Mouse (Mus musculus): ENCODE data around the gene Rai2.

The Rai2 gene

DNA sequence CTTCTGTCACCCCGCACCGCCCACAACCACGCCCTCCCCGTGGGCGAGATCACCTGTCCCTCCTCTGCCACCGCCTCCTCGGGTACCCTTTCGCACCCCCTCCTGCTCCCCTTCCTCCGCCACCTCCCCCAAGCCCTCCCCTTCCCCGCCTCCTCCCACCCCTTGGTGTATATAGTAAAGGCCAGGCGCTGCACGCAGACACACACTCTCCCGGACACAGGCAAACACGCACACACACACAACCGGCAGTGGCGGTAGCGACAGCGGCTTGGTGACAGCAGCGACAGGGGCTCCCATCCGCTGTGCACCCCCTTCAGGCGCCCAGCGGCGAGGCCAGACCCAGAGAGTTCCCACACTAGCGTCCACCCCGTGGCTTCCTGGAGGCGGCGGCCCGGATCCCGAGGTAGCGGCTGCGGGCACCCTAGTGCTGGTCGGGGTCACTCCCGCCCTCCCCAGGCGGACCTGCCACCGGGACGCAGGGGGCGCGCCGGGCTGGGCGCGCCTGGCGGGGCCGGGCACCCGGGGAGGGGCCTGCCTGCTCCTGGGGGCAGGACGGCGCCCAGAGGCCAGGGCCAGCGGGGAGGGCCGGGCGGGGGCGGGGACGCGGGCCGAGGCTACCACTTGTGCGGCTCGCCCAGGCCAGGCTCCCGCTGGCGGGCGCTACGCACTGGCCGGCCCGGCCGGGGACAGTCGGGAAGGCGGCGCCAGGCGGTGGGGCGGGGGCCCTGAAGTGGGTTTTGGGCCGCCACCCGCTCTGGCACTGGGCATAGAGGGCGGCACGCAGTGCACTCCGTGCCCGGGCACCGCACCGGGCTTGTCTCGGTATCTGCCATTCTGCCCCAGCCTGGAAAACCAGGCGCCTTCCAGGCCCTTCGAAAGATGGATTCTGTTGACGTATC, at the start of gene Rai2:
Rai2 (plus strand) TSS at position 205 of the 899 bp plus-strand sequence.
- peak in 1 of 2 experiments; percentile 0 for DNase-seq (ENCODE audit: low spot score in 2 of 2)

DNA sequence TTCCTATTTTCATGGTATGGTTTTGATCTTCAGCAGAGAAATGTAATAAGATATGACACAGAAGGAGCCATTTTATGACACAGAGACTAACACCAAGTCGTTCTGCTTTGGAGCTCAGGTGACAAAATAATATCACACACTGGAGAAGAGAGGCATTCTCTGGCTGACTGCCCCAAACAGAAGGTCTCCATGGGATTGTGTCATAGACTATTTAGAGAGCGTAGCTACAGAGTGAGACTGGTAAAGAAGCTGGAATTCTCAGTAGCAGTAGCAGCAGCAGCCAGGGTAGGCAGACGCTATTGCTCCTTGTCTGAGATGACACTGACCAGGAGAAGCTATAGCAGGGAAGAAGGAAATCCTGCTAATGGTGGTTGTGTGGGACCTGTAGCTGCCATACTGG, 27.5 kb upstream of the Rai2 start:
- no peak for DNase-seq (ENCODE audit: low spot score in 2 of 2)

DNA sequence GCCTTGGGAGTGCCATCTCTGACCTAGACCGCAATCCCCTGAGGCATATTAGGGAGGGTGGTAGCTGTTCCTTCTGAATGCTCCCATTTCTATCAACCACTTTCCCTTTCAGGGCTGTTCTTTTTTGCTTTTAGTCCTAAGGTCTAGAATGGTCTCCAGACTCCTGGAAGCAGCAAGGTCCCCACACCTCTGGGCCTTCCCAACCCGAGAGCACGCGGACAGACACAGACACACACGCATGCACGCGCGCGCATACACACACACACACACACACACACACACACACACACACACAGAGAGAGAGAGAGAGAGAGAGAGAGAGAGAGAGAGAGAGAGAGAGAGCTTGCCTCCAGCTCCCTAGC, 385 bp upstream of the Rai2 start:
- DNase-seq (ENCODE audit: low spot score in 2 of 2): no peak

DNA sequence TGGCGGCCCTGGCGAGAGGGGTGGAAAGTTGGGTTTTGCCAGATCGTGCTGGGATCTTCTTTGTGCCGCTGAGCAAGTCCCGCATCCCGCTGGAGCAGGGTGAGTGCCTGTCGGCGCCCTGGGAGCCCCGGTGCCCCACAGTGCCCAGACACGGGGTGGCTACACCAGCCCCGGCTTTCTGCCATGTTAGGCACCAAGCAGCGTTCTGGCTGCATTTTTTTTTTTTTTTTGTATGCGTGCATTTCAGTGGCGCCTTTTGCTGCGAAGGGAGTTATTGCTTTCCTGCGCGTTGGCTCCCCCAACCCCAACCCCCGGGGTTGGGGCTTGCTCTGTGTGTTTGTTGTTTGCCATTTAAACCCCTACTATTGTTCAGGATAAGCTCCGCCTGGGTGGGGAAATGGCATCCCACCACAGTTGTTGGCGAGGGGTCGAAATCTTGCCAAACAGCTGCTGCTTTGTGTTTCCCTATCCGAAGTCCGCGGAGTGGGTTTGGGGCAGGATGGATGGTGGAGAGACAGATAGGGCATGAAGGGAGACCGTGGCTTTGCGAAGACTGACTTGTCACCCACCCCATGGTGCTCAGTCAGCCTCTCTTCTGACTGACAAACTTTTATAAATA, 1.0 kb downstream of the Rai2 start:
- no peak for DNase-seq (ENCODE audit: low spot score in 2 of 2)

DNA sequence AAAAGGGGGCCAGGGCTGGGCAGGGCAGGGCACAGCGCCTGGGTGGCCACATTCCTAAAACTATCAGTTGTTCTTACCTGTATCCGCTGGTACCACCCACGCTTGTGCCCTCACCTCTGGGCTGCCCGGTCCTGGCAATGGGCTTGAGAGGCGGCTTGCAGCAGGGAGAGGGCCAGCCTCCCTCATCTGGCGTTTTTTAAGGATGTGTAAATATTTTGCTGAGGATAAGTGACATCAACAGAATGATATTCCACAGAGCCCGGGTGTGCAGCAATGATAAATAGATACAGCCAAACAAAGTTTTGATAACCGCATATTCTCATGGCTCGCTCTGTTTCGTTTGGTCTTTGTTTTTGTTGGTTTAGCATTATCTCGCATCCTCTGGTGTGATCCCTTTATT, 1.7 kb downstream of the Rai2 start:
- DNase-seq (ENCODE audit: low spot score in 2 of 2): no peak

DNA sequence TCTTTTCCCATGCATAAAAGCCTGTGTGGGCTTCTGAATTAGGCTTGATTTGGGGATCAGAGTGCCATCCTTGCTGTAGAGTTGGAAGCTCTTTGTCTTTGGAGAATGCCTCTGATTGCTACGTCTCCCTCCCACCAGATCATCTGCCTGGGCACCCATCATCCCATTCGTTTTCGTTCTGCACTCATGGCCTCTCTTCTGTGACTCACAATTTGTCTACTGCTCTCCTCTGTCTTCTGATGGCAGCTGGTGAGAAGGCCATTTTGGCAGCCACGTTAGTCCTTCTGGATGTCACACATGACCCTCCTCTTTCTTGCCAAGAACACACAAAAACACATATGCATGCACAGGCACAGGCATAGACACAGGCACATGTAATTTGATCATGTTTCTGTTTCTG, 4.2 kb downstream of the Rai2 start:
- no peak for DNase-seq (ENCODE audit: low spot score in 2 of 2)

DNA sequence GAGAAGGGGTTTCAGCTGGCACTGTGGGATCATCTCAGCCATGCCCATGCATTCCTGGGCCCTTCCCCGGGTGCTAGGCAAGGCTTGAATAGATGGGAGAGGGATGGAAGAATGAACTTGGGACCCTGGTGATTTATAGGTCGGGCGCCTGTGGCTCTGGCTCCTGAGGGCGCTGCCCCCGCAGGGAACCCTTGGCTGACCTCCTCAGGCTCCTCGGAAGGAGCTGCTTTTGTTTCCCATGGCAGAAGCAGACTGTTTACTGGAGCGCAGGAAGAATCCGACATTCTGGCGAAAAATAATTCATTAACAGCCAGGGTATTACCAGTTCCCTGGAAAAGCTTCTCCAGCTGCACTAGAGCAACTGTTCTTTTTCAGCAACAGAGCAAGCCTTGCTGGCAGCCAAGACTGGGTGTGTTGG, 6.5 kb downstream of the Rai2 start:
- no peak for DNase-seq (ENCODE audit: low spot score in 2 of 2)

DNA sequence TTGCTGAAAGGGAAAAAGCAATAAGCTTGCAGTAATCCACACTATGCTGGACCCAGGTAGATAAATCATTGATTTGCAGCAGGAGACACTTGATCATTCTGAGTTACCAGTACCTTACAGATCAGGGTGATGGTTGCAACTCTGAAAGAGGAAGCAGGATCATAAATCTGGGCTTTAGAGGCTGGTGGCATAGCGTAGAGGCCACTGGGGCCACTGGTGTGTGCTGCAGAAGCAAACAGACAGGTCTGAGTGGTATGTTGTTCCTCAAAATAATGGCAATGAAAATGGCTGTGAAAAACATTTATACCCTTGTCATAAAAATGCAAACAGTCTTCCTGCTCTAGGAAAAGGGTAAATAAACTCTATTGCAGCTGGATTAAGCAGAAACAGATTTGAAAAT, 9.4 kb downstream of the Rai2 start:
- DNase-seq (ENCODE audit: low spot score in 2 of 2): no peak

DNA sequence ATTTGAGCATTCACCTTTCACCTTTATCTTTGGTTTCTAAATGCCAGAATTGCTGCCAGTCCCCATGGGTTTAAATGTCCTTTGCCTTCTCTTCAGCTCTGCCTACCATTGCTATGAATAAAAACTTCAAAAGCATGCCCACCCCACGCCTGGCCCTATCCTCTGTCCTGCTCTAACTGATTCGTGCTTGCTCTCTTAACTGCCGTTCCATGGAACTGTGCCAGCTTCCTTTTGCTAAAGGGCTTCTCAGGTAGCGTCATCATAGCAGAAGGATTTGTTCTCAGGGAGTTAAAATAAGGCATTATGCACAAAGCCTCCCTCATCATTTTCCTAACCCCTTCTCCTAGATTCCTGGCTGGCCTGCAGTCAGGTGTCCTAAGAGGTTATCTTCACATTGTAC, 11.6 kb downstream of the Rai2 start:
- DNase-seq (ENCODE audit: low spot score in 2 of 2): no peak

DNA sequence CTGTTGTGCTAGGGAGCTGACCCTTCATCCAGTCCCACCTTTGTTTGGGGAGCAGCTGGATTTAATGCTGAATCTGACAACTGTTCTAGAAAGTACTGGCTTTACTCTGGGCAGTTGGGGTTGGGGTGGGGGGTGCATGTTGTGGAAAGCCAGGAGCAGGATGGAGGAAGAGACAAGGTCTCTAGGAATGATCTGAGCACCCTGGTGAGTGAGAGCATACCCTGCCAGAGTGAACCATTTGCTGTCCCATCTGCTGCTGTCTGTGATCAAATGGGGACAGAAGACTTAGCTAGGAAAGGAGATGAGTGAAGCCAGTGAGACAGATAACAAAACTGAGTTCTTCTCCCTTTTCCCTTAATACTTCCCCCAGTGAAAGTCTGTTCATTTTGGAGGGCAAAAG, 13.2 kb downstream of the Rai2 start:
- DNase-seq (ENCODE audit: low spot score in 2 of 2): no peak

DNA sequence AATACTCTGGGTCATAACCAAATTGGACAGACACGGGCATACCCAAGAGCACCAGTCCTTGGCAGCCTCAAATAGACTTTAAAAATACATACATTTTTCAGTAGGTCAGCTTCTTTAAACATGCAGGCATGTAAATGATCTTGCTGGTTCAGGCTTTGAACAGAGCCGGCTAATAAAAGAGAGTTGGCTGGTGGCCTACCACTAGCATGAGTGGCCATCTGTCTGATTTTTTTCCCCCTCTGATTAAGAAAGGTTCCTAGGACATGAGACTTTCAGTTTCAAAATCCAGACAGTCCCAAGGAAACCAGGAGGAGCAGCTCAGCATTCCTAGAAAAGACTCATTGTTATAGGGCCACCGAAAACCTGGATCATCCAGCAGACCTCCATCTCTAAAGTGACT, 15.0 kb downstream of the Rai2 start:
- DNase-seq (ENCODE audit: low spot score in 2 of 2): no peak

DNA sequence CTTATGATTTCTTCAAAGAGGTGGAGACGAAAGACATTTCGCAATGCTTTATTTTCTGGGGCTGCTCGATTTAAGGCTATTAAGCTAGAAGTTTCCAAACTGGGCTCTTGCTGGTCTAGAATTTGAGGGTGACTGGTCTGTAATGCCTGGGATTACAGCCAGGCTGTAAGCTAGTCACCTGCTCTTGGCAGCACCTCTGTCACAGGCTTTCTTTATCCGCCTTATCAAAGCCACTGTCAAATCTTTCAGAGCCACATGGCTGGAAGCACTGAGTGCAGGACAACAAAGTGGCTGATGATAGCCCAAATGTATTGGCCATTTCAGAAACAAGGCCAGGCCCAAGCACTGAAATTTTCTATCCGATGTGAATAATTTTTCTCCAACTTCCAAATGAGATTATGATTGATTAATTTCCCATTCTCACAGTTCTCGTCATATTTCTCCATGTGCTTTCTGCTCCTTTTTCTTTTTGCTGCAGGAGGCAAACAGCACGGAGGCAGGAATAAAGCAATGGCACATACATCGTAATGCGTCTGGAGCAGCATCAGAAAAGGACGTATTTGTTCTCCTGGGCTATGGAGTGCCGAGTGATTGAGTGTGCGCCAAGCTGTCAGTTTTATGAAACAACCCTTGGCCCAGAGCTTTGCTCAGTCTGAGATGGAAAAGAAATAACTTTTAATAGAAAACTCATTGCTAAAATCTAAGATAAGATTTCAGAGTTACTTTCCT, 16.9 kb downstream of the Rai2 start:
- no peak for DNase-seq (ENCODE audit: low spot score in 2 of 2)

DNA sequence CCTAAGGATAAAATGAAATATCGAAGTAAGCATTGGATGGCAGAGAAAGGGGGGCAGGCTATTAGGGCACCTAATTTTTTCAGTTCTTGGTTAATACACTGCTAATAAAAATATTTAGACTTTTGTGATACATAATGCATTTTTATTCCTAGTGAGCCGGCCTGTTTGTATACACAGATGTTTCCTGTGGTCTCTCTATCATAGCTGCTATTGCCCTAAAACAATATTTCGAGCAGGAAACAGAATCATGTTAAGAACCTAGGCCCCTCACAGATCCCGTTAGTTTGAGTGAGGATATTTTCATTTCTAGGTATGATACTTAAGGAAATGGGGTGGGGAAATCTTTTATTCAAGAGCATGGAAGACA, 17.4 kb downstream of the Rai2 start:
- no peak for DNase-seq (ENCODE audit: low spot score in 2 of 2)

DNA sequence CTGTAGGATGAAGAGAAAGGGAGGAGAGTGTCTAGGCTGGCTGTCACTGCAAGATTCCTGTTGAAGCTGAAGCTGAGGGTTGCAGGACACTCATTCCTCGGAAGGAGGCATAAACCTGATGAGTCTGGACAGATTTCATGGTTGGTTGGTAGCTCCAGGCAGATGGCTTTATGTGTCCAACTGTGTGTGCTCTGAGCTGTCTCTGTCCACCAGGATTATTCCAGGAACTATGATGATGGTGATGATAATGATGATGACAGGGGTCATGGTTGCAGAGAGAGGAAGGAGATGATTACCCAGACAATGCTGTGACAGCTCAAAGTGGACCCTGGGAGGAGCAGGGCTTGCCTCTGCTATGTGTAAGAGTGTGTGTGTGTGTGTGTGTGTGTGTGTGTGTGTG, 22.5 kb downstream of the Rai2 start:
- DNase-seq (ENCODE audit: low spot score in 2 of 2): no peak

DNA sequence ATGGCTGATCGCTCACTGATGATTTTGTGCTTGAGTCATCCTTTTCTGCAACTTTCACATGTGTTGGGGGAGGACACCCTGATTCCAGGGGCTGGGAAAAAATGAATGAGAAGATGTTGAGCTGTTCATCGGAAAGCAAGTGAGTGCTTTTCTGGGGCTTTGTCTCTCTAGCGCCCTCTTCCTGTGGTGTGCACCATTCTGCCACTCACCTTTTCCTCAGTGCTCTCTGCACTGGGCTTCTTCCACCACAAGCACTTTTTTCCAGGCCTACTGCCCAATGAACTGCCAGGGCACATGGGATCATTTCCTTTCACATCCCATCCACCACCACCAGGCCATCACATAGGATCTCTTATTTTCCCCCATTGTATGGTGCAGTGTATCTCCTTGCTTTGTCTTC, 26.2 kb downstream of the Rai2 start:
- no peak for DNase-seq (ENCODE audit: low spot score in 2 of 2)

DNA sequence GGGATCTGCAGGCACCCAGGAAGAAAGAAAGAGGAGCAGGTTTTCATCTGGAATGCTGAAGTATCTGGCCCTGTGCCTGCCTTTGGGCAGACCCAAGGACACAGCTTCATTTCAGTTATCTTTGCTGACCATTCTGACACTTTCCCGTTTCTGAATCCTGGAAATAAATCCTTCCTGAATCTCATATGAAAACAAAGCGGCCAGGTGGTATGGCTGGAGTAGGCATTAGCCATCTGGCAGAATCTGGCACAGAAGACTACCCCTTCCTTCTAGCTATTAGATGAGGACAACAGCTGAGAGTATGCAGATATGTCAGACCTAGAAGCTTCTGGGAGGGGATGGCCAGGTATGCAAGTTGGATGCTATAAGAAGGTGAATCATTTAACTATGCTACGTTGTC, 28.4 kb downstream of the Rai2 start:
- DNase-seq (ENCODE audit: low spot score in 2 of 2): no peak

DNA sequence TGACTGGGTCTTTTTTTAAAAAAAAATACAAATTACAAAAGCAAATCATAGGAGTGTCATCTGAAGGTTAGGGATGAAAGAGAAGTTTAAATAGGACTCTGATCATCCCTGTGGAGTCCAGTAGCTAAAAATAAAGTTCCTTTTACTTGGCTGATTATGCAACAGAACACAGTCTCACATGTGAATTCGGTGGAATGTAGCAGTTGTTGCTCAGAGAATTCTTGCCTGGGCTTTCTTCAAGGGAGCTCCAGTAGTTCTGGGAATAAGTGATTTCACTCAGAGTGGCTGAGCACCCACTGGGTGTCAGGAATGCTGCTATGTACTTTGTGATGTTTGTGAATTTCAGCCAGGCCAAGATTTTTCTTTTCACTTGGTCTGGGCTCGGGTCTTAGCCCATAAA, 30.5 kb downstream of the Rai2 start:
- DNase-seq (ENCODE audit: low spot score in 2 of 2): no peak

DNA sequence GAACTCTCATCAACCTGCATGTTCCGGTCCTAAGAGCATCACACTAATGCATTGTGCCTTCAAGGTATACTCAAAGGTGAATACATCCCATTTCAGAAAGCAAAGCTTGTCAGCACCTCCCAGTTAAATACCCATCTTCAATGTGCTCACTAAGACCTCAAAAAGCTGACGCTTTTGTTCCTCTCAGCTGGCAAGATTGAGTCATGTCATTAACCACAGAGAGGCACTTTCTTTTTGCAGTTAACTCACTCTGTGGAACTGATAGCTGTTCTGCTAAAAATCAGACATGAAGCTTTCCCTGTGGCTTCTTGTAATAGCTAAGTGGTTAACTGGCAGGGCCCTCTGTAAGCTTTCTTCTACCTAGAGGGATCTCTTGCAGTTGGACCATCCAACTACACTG, 36.6 kb downstream of the Rai2 start:
- no peak for DNase-seq (ENCODE audit: low spot score in 2 of 2)

DNA sequence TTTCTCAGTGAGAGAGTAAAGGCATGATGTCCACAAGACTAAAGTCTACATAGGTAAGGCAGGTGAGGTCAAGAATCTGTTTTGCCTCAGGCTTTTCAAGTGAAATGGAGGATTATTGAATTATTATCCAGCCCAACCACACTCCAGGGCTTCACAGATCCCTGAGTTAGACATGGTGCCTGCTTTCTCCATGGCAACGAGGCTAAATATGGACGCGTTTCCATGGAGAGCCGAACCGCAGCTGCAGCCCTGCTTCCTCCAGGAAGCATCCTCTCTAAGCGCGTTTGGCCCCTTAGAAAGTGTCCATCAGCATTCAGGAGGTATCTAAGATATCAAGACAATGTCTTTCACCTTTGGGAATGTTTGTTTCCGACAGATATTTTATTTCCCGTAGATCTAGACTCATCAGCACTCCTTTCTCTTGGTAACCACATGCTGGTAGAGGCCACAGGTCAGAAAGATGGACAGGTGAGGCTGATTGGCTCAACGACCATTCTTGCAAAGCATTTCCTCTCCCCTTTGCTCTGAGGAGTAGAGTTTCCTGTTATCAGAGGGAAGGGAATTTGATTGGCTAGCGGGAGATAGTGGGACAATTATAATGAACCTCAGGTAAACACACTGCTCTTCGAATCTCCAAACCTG, 59.6 kb downstream of the Rai2 start:
- DNase-seq (ENCODE audit: low spot score in 2 of 2): no peak

DNA sequence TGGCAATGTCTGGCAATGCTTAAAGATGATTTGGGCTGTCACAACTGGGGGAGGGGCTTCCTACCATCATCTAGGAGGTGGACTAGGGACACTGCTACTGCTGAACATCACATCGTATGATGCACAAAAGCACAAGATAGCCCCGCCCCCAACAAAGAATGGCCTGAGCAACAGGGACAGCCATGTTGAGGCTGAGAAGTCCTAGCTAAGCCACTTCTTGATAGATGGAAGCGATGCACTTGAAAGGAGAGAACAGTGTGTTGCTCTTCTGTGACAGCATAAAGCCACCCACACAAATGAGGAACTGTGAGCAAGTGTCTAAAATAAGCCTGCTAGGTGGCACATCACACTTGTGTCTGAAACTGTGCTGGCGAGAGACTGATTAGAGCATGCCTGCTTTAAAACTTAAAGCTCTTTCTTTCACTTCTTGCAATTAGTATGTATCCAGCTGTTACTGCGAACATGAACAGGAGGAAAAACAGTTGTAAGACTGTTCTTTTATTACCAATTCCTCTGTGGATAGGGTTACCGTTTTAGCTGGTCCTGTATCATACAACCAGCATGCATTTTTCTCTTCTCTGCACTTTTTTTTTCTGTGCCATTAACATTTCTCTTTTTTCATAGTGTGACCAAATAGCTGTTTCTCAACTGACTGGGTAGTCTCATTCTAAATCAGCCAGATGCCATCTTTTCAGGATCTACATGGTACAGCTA, 63.6 kb downstream of the Rai2 start:
- DNase-seq (ENCODE audit: low spot score in 2 of 2): no peak

DNA sequence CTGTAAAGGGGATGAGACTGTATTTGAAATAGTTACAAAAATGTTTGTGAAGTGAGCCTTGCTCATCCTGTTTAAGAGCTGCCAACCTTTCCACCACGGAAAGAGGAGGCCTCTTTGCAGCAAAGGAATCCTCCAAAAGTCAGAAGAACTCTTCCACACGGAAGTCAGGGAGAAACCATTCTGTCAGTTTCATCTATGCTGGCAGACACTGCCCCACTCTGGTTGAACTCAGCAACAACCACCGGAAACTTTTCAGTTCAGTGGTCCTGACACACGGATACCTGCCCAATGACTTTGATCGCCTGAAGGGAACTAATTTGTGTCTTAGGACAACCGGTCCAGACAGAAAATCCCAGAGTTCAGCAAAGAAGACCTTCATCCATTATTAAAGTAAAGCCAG, 73.3 kb downstream of the Rai2 start:
- no peak for DNase-seq (ENCODE audit: low spot score in 2 of 2)

DNA sequence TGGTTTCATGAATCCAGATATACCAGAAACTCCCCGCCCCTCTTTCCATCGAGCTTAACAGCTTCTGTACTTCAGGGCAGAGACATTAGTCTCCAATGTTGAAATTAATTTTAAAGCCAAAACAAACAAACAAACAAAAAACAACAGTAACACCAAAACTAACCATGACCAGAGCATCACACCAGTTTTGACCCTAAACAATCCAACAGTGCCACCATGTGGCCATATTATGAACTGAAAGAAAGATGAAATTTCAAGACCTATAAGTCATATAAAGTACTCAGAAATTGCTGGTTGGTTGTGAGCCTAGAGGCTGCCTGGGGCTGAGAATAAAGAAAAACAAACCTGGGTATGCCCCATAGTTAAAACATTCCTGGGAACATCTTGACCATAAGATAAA, 109.3 kb downstream of the Rai2 start:
- peak in 1 of 2 experiments; percentile 1 for DNase-seq (ENCODE audit: low spot score in 2 of 2)
